Mouse (Mus musculus) heart, adult 2 months (tissue): ENCODE results near the gene Fam78b. TPM values are rescaled to one million over a fixed set of nuclear protein-coding genes. Genes with fewer than 3 reads are reported as not detected.

Experiments used
- DNase-seq, 2 experiments: peaks; one replicate each; pipeline ENCODE4 v3.0.0; 2021
- H3K27ac ChIP-seq: fragments of 200-600 bp; 2 replicates; pipeline ENCODE4 v1.8.1; 2022
- H3K27me3 ChIP-seq: fragments of 200-500 bp; 2 replicates; pipeline ENCODE4 v1.6.1; 2012; ENCODE audit warnings: mild to moderate bottlenecking, low read length, inconsistent platforms, mixed read lengths; ENCODE audit not compliant: control insufficient read depth, insufficient read depth
- H3K36me3 ChIP-seq: fragments of 200-500 bp; 2 replicates; pipeline ENCODE4 v1.6.1; 2012; ENCODE audit warnings: low read length, inconsistent platforms; ENCODE audit not compliant: control insufficient read depth, insufficient read depth
- H3K4me1 ChIP-seq: fragments of 200-500 bp; 2 replicates; pipeline ENCODE4 v1.6.1; 2011; ENCODE audit warnings: low read length; ENCODE audit not compliant: control insufficient read depth, insufficient read depth
- H3K4me3 ChIP-seq: fragments of 200-600 bp; 2 replicates; pipeline ENCODE4 v1.8.1; 2022
- H3K79me2 ChIP-seq: fragments of 200-500 bp; replicated peaks from 2 replicates; pipeline ENCODE4 v1.6.1; 2012; ENCODE audit warnings: mild to moderate bottlenecking, inconsistent platforms, low read length, moderate library complexity, mixed read lengths; ENCODE audit not compliant: control insufficient read depth, insufficient read depth
- H3K9ac ChIP-seq: fragments of 200-500 bp; 2 replicates; pipeline ENCODE4 v1.6.1; 2012; ENCODE audit warnings: low read depth, mild to moderate bottlenecking, control low read depth, inconsistent platforms, low read length, mixed read lengths
- CTCF ChIP-seq: fragments of 200-600 bp; IDR thresholded peaks from 2 replicates; pipeline ENCODE4 v1.8.1; 2022; ENCODE audit warnings: antibody characterized with exemption, mild to moderate bottlenecking, moderate library complexity
- EP300 ChIP-seq: fragments of 200-500 bp; IDR thresholded peaks from 2 replicates; pipeline ENCODE4 v1.6.1; 2011; ENCODE audit warnings: low read depth, low read length, control low read depth; ENCODE audit not compliant: insufficient read depth
- POLR2A ChIP-seq: fragments of 200-500 bp; IDR thresholded peaks from 2 replicates; pipeline ENCODE4 v1.6.1; 2011; ENCODE audit warnings: mild to moderate bottlenecking, low read depth, low read length, control low read depth; ENCODE audit not compliant: insufficient read depth
- WGBS: fragments of 180-500 bp; shearing (Covaris S2); methylation state at CpG from one replicate; pipeline ENCODE4 v1.1.7; 2018; 5-methylcytosine and 5-hydroxymethylcytosine counted together
- intact Hi-C: fragments of 180-260 bp; cut with DNase I; formaldehyde crosslinking; loops from one replicate; pipeline ENCODE4 v1.15.1; 2025
- polyA plus RNA-seq: library from polyadenylated mRNA; depleted of rRNA; stranded (reverse); fragments of >200 nt; gene quantifications from 2 replicates; pipeline ENCODE4 v1.2.3, GENCODE M21; 2012
- total RNA-seq, 2 experiments: library from RNA; stranded (reverse); gene quantifications; 2 replicates each; pipeline ENCODE4 v1.2.3; 2021

Fam78b gene
- total and polyA plus RNA-seq, 3 experiments = 2.5 to 3.7 (median 2.7) TPM

GRCm38 (mm10) chr1:167090466-167090865, 89.2 kb downstream of the Fam78b start:
- no peak overlapping the region for H3K27ac ChIP-seq

GRCm38 (mm10) chr1:167093551-167093950, 92.3 kb downstream of the Fam78b start:
- no peak overlapping the region for H3K9ac ChIP-seq
- intact Hi-C loops = no loop called here
- no peak overlapping the region for H3K27ac ChIP-seq
- H3K4me1 ChIP-seq = no peaks in the 10 kb centered on the region
- no peaks in the 10 kb centered on the region for H3K36me3 ChIP-seq
- DNase-seq = no peak
- H3K27me3 ChIP-seq = no peaks in the 10 kb centered on the region
- 57% methylated on average over 3 of the region's 3 CpGs for WGBS
- no peak overlapping the region for H3K4me3 ChIP-seq
- no peaks in the 10 kb centered on the region for H3K79me2 ChIP-seq
- TF ChIP-seq EP300 (no peak), POLR2A (no peak), CTCF (no peak)

More at GRCm38 (mm10) chr1:167090466-167090865, 89.2 kb downstream of the Fam78b start:
- Histone ChIP-seq H3K36me3 (no peaks in the 10 kb centered on the region), H3K27me3 (no peaks in the 10 kb centered on the region), H3K79me2 (no peaks in the 10 kb centered on the region), H3K4me3 (no peak overlapping the region), H3K9ac (no peak overlapping the region), H3K4me1 (no peaks in the 10 kb centered on the region)
- intact Hi-C loops = no loop called here
- TF ChIP-seq CTCF = no peak
- TF ChIP-seq EP300 = no peak
- no peak for TF ChIP-seq POLR2A
- 71% methylated on average over 6 of the region's 6 CpGs for WGBS
- no peak for DNase-seq

- no peaks in the 10 kb centered on the region for H3K79me2 ChIP-seq
- intact Hi-C loops = no loop called here
- WGBS = 81% methylated on average over 10 of the region's 10 CpGs
- no peak overlapping the region for H3K9ac ChIP-seq
- DNase-seq = no peak
- H3K27me3 ChIP-seq = no peaks in the 10 kb centered on the region
- no peak overlapping the region for H3K27ac ChIP-seq
- H3K36me3 ChIP-seq = no peaks in the 10 kb centered on the region
- TF ChIP-seq CTCF (no peak), EP300 (no peak), POLR2A (no peak)
- H3K4me3 ChIP-seq = no peak overlapping the region
- no peaks in the 10 kb centered on the region for H3K4me1 ChIP-seq
Observed at GRCm38 (mm10) chr1:167094589-167095148, 93.5 kb downstream of the Fam78b start.

- DNase-seq = no peak
- Histone ChIP-seq H3K4me3 (no peak overlapping the region), H3K27me3 (no peaks in the 10 kb centered on the region), H3K36me3 (no peaks in the 10 kb centered on the region), H3K4me1 (no peaks in the 10 kb centered on the region), H3K27ac (no peak overlapping the region), H3K9ac (no peak overlapping the region), H3K79me2 (no peaks in the 10 kb centered on the region)
- TF ChIP-seq CTCF (no peak), POLR2A (no peak), EP300 (no peak)
- WGBS = 75% methylated on average over 7 of the region's 7 CpGs
- intact Hi-C loops = no loop called here
Observed at GRCm38 (mm10) chr1:167098741-167099140, 97.5 kb downstream of the Fam78b start.

- Histone ChIP-seq H3K9ac (no peak overlapping the region), H3K4me1 (no peaks in the 10 kb centered on the region), H3K36me3 (no peaks in the 10 kb centered on the region), H3K27ac (no peak overlapping the region), H3K4me3 (no peak overlapping the region), H3K79me2 (no peaks in the 10 kb centered on the region), H3K27me3 (no peaks in the 10 kb centered on the region)
- no peak for TF ChIP-seq CTCF
- no peak for TF ChIP-seq POLR2A
- no peak for TF ChIP-seq EP300
- 46% methylated on average over 8 of the region's 8 CpGs for WGBS
- intact Hi-C loops = no loop called here
- DNase-seq = no peak
Observed at GRCm38 (mm10) chr1:167102046-167102445, 100.8 kb downstream of the Fam78b start.

- Histone ChIP-seq H3K4me3 (no peak overlapping the region), H3K27me3 (no peaks in the 10 kb centered on the region; the same call in 1 of the 2 replicates), H3K36me3 (no peaks in the 10 kb centered on the region), H3K4me1 (no peaks in the 10 kb centered on the region), H3K9ac (no peak overlapping the region), H3K27ac (no peak overlapping the region), H3K79me2 (no peaks in the 10 kb centered on the region)
- intact Hi-C loops = no loop called here
- TF ChIP-seq EP300 (no peak), POLR2A (no peak), CTCF (no peak)
- DNase-seq = no peak
- 66% methylated on average over 9 of the region's 9 CpGs for WGBS
Observed at GRCm38 (mm10) chr1:167102566-167102965, 101.3 kb downstream of the Fam78b start.
